Mouse (Mus musculus): ENCODE measurements at regions not wholly inside any gene's neighbourhood (a gene's known extent, or its start where the extent isn't known, plus 50 kb on each side); places are given as distances from the start of the nearest gene placed in this dataset.
A peak's percentile ranks its signal among the peaks of the same experiment; 100 is the strongest.

DNA sequence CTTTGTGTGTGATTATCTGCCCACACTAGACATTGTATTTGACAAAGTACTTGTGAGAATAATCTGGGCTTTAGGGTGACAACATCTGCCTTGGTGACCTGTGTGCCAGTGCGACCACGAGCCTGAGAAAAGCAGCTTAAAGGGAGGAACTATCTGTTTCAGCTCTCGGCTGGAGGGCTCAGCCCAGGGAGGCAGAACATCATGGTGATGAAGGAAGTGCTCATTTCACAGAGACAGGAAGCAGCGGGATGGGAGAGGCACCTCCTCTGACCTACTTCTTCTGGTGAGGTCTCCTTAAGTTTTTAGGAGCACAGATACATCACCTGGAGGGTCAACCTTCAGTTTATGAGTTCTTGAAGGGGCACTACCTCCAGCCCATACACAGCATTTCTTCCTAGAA, 89.8 kb downstream of the Kif26a start:
- no peak for DNase-seq (ENCODE audit: low spot score in 2 of 2)

DNA sequence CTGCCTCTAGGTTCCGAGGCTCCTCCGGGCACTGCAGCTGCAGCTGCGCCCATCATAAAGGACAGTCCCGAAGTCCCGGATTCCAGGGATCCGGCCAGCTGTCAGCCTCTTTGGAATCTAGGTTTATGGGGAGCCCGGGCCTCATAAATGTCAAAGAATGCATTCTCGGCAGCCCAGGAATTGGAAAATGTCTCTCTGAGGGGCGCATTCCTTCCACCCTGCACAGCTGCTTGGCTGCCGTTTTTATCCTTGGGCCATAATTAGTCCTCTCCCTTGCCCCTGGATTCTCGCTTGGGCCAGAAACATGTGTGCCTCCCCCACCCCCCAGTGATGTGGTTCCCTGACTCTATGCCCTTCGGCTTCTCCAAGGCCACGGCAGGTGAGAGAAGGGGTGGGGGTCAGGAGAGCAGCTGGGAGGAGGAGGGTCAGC, 91.1 kb downstream of the Kif26a start:
- DNase-seq (ENCODE audit: low spot score in 2 of 2), result peak in 1 of 2 experiments; percentile 45

DNA sequence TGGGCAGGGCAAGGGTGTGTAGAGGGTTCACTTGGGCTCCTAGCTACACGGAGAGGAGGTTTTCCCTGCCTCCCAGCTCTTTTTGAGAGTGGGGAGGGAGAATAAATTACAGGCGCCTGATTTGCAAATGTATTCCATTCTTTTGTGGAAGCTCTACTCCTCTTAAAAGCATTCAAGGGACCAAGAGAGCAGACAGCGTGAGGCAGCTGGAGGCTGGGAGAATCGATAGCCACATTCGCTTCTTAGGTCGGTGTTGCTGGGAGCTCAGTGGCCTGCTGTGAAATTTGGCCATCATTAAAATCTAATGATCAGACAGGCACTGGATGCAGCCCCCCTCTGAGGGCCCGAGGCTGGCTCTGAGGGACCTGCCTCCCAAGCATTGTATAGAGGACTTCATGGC, 92.8 kb downstream of the Kif26a start:
- no peak for DNase-seq (ENCODE audit: low spot score in 2 of 2)

DNA sequence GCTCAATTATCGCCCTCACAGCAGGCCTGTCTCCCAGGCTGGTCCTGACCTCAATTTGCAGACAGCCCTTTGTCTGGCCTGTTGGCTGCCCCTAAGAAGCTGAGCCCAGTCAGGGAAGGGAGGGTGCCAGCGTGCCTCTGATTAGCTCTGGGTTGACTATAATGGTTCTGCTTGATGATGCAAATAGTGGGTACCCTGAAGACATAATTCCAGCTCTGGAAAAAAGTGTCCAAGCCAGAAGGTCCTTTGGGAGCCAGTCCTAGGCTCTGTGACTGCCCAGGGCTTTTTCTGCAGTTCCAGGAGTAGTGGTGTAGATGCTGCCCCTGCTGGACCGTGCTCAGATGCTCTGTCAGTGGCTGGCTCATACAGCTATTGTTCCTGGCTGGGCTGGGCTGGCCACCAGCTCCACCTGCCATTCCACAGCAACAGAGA, 95.7 kb downstream of the Kif26a start:
- DNase-seq (ENCODE audit: low spot score in 2 of 2), result no peak

DNA sequence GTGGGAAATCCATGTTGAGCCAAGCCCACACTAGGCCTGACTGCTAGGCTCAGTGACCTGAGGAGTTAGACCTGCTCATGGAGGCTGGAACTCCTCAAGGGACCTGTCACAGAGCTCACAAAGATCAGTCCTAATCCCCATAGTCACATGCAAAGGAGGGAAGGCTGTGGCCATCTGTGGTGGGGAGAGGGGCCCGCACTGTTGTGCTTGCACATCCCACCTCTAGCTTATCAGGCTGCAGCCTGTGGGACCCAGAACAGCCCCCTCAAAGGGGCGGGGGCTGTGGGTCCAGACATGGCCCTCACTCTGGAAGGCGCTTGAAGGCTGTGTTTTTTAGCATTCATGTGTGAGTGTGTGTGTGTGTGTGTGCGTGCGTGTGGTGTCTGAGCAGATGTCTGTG, 97.2 kb downstream of the Kif26a start:
- no peak for DNase-seq (ENCODE audit: low spot score in 2 of 2)

DNA sequence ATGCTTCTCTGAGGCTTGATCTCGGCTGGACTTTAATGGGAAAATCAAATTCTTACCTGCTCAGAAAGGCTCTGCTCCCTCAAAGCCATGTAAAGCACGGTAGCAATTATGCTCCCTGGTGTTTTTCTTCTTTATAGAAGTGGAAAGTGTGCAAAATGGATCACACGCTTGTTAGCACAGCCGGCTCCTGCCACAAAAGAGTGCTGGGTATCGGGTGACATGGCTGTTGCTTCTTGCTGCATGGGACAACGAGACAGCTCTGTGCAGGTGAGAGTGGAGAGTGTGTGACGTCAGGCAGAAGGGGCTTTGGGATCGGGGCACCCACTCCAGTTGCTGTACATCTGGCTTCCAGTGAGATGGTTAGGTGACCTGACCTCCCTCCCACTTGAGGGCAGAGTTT, 104.9 kb downstream of the Kif26a start:
- DNase-seq (ENCODE audit: low spot score in 2 of 2), result no peak

DNA sequence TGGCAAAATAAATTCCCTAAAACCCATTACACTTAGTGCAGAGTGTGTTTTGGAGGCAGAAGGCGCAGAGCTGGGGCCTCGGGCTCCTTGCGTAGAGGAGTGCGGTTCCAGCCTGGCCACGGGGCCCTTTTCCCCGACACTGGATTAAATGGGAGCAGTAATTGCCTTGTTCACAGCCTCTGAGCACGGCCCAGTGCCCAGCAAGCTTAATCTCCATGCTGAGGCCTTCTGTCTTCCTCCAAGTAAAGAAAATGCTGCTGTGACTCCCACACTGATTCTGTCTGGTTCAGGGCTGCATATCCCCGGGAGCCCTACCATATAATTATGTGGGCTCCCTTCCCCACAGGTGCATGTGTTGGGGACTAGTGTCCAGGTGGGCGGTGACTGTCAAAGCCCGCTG, 107.5 kb downstream of the Kif26a start:
- no peak for DNase-seq (ENCODE audit: low spot score in 2 of 2)

DNA sequence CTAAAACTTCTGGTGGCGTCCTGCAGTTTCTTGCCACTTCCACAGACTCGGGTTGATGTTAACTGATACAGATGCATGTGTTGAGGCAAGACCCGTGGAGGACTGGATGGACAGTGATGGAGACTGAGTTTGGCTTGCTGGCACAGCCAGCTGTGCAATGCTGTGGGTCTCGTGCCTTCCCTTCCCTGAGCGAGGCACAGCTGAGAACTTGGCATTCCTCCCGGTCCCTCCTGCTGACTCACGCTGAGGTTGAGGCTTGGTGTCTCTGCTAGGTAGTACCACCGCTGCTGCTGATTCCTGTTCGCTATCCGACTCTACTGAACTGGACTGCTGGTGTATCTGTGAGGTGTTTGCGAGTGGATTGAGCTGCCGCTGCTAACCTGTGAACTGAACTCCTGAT, 109.2 kb downstream of the Kif26a start:
- DNase-seq (ENCODE audit: low spot score in 2 of 2), result no peak

DNA sequence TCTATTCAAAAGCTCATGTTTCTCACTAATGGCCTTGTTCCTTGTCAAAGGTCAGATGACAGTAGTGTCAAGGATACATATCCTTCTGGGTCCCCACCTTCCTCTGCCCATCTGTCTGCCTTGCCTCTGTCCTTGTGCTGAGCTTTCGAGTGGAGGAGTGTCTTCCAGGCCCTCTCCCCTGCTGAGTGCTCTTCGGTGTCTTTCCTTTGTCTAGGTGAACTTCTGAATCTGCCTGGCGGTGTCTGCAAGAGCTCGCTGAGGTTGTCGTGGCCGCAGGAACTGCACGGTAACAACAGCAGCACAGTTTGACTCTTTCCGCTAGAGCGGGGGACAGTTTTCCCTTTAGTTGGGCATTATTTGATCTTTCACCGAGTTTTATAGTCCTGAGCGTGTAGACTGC, 111.7 kb downstream of the Kif26a start:
- no peak for DNase-seq (ENCODE audit: low spot score in 2 of 2)

DNA sequence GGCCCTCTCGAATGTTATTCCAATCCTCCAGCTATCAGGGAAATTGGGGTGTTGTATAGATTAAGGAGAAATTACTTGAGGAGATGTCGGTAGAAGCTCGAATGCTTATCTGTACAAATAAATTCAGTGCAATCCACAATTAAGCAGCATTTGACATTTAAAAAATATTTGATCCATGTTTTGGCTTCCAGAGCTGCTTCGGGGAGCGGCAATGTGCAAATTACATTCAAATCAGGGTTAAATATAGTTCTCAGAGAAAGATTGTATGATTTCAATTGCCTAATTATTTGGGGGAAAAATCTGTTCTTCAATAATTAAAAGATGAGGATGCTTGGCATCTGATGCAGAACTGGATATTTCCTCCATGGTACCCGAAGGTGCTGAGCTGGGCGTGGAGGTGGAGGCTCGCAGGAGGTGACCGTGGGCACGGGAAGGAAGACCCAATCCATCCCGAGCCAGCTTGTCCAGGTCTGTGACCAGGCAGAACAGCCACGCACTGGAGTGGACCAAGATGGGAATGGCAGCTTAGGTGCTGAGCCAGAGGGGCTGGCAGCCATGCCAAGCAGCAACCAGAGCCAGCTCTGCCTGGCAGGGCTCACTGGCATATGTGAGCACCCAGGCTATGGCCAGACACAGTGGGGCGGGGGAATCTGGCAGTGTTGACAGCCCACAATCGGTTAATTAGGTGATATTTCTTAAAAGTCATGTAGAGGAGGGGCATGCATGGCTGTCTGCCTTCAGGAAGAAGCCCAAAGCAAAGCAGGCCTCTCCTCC, 117.5 kb downstream of the Kif26a start:
- DNase-seq (ENCODE audit: low spot score in 2 of 2), result no peak

DNA sequence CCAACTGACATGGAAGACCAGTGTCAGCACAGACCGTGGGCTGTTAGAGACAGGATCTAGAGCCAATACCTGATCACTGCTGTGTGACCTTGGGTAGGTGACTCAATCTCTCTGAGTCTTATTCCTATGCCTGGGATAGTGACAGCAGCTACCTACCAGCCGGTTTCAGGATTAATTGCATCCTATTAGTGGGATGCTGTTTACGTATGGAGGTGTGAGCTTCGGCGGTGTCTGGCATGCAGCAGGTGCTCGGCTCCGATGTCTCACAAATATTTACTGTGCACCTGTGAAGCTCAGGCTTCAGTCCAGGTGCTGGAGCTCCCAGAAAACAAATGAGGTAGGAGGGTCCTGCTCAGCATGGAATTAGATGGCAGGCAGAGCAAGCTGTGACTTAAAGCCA, 118.2 kb downstream of the Kif26a start:
- no peak for DNase-seq (ENCODE audit: low spot score in 2 of 2)

DNA sequence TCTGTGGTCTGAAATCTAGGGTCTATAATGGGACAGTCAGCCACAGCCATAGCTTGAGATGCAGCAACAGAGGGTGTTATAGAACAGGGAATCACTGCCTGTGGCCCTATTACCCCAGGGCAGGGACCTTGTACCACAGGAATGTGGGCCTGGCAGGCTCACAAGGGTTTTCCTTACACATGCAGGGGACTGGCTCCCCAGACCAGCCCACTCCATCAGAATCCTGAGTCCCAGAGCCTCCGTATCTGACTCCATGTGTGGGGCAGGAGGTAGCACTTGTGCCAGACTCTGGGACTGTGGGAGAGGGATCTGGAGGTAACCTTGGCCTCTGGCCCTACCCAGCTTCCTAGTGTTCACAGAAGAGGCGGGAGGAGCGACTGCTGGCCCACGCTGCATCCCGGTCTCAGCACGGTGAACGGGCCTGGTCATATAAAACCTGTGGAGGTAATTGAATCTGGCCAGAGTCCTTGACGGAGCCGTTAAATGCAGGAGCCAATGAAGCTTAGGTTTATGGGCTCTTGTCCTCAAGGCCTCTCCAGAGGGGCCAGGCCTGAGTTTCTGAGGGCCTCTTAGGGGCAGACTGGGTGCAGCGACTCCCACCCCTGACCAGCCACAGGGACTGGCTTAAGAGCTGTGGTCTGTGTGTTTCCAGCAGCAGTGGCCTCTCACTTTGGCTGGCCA, 119.4 kb downstream of the Kif26a start:
- no peak for DNase-seq (ENCODE audit: low spot score in 2 of 2)

DNA sequence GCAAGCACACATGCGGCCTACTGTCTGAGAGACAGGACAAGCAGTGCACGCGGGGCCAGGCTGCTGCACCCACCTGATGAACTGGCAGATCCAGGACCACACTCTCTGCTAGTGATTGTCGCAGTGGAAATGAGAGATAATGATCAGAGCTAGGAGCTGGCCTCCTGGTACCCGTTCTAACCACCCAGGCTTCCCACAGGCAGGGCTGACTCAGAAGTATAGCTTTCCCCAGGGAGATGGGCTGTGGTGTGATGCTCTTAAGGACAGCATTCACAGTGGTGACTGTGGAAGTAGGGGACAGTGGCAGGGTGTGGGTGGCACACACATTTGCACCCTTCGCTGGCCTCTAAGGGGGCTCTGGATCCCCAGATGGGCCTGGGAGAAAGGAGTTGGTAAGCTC, 128.0 kb downstream of the Kif26a start:
- DNase-seq (ENCODE audit: low spot score in 2 of 2), result no peak

DNA sequence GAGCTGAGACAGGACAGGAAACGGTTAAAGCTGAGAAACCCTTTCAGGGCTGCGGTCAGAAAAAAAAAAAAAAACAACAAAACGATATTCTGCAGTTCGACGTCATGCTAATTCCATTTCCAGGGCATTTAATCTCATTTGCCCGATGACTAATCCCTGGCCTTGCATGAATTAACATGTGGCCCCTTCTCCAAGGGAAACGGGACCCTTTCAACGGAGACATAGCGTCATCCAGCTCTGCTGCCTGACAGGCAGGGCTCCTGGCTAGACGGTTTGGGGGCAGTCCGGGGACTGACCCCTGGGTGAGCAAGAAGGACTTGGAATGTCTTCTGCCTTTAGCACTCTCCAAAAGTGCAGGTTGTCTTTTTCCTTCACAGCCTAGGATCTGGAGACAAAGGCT, 128.7 kb downstream of the Kif26a start:
- no peak for DNase-seq (ENCODE audit: low spot score in 2 of 2)

DNA sequence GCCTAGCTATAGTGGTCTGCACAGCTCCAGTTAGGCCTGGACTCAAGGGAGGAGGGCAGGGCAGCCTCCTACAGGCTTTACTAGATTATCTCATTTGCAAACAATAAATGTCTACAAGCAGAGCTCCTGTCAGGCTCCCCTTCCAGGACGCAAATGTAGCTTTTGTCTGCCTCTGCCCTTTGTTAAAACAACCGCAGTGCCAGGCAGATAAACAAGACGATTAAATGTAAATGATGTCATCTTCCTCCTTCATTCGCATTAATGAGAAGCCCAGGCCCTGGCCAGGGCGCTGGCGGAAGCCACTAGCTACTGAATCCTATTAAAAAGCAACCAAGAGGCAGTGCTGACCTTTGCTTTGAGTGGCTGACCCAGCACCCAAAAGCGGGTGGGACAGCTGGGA, 130.6 kb downstream of the Kif26a start:
- no peak for DNase-seq (ENCODE audit: low spot score in 2 of 2)

DNA sequence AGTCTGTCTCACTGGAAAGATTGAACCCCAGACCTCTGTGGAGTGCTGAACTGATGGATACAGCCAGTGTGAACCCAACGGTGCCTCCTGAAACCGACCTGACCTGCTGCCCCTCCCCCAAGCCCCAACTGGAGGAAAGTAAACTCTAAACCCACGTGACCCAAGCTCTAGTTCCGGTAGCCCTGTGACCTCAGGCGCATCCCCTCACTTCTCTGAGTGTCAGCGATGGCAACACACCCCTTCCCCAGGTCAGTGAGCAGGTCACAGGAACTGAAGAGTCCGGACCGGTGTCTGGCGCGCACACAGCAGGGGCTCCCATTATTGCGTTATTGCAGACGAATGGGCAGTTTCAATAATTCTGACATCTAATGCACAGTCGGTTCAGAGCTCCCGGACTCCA, 131.5 kb downstream of the Kif26a start:
- no peak for DNase-seq (ENCODE audit: low spot score in 2 of 2)

DNA sequence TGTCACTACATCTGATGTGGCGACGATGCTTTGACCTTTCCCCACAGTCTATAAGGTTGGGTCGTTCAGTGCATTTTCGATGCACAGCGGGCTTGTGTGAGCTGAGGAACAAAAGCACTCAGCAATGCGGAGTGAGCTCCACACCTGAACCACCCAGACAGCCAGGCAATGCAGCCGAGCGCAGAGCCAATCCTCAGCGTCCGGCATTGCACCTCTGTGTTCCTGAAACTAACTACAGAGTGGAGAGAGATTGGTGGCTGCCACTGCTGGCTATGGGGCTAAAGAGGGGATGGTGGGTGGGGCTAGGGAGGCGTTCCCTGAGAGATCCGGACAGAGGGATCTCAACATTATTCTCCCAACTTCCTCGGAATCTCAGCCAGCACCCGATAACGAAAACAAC, 139.1 kb downstream of the Kif26a start:
- no peak for DNase-seq (ENCODE audit: low spot score in 2 of 2)

DNA sequence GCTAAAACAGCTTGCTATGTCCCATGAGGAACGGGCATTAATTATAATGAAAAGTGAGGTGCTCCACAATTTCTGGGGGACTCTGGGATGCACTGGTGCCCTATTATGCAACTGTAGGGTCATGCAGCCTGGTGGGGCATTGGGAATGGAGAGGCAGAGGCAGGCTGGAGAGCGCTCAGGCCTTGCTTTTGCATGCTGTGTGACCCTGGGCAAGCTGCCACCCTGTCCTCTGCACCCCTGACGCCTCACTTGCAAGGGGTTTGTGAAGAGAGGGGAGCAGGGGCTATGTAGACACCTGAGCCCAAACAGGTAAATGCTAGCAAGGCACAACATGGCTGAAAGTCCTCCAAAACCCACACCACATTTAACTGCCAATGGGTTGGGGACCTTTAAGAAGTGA, 142.8 kb downstream of the Kif26a start:
- no peak for DNase-seq (ENCODE audit: low spot score in 2 of 2)

DNA sequence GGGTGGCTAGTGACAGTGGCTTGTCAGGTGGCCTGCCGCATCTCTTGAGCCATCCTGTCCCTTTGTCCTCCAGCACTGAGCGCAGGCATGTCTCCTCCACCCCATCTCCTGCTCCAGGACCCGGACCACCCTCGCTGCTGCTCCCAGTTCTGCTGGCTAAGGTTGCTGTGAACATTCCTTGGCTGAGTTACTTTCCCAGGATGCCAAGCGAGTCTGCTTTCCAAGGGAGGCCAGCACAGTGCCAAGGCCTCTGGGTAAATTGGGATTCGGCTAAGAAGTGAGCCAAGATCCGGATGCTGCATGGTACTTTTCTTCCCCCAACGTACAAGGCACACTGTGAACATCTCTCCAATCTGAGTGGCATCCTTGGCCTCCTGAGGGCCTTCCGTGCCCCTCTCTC, 144.3 kb downstream of the Kif26a start:
- no peak for DNase-seq (ENCODE audit: low spot score in 2 of 2)

DNA sequence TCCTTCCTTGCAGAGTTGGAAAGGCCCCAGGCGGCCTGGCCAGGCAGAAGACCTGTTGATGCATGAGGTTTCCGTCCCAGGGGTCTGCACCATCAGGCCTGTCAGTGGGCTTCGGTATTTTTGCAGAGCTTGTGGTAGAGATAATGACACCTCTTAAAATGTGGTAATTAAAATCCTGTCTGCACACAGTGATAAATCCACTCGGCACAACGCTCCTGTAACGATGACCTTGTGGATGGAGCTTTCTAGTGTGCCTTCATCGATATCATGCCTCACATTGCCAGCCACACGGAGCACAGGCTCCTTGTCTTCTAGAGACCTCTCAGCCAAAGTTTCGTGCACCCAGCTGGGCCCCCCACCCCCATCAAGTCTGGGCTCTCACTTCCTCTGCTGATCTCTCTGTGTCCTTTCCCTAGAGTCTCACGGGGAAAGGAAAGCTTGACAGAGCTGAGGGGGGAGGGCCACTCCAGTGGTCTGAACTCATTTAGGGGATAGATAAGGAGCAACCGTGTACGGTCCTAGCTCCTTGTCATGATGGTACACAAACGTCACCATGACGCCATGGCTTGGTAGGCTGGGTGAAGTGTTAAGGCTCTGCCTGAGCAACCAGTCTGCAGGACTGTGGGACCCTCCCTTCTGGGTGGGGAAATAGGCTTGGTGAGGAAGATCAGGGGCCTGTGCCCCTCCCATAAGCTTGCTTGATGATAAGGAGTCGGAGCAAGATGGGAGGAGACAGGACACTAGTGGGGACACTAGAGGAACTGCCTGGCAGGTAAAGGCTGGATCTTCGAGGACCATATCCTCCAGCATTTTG, 145.9 kb downstream of the Kif26a start:
- DNase-seq (ENCODE audit: low spot score in 2 of 2), result no peak

DNA sequence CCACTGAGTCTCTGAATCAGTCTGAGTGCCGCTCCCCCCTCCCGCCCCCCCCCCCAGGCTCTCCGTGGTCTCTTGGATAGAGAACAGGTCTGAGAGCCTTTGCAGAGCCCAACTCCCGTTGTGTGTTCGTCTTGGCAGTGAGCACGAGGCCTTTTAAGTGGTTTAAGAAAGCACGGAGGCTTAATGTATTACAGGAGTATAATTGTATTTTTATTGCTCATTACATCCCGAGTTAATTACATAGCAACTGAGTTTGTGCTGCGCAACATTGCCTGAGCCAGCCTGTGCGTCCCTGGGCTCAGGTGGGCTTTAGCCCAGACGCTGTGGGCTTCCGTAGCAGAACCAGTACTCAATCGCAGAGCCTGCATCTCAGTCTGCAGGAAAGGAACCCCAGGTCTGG, 147.1 kb downstream of the Kif26a start:
- no peak for DNase-seq (ENCODE audit: low spot score in 2 of 2)

DNA sequence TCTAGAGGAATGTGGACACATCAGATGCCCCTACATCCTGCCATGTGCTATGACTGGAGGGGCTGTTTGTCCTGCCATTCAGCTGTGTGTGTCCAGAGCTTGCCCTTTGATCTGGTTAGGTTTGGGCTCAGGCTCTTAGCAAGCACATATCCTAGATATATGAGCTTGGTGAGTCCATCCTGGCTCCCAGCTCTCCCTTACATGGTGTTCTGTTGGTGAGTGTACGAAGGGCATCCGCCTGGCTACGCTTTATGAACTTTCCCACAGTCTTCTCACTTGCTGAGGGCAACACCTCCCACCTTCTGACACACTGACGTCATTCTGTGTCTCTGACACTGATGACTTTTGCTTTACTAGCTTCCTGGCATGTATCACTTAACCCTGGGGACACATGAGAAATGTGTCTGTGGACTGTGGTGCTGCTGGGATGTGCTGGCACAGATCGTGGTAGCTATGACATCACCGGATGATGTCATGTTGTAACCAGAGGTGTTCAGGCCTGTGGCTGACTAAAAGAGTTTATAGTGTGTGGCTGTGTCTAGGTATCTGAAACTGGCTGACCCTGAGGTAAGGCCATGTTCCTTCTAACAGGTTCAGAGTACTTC, 149.4 kb downstream of the Kif26a start:
- DNase-seq (ENCODE audit: low spot score in 2 of 2), result no peak
